Comparison of ENCODE assay signal across 8 mouse cellular contexts in the genomic region with DNA sequence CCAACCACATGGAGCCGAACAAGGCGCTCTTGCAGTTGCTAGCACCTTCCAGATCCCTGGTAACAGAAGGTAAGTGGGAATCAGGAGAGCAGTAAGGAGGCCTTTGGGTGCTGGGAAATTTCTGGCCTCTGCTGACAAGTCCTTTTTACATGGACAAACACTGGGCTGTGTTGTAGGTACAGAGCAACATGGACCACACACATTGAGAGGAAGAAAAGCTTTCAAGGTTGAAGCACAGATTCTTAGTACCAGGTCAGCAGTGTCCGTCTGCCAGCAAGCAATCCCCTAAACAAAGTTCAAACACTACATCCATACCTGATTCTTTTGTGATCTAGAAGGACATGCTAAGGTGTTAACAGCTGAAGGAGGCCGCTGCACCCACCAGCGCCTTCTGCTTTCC. TPM values are rescaled to one million over a fixed set of nuclear protein-coding genes. Genes with fewer than 3 reads are reported as not detected.
DNase-seq lines count a peak whose midpoint lies in the region; ATAC-seq lines count a peak whose summit lies in the region.

No protein-coding gene starts in this region.

- H3K27me3 ChIP-seq in hindbrain, embryonic 10.5 days (ENCODE audit: insufficient read depth, poor library complexity, severe bottlenecking) = 0 out of 2 replicates have a peak, but pooled peaks cover 5% of the 10 kb centered on the region
- peaks cover 35% of the 10 kb centered on the region for H3K27me3 ChIP-seq in liver, embryonic 12.5 days (replicated peaks)

- peak overlapping the region; percentile 83 for H3K4me3 ChIP-seq in hindbrain, embryonic 10.5 days
- H3K4me3 ChIP-seq in liver, embryonic 12.5 days = peak overlapping the region; percentile 59

- H3K9me3 ChIP-seq in hindbrain, embryonic 10.5 days = no peaks in the 10 kb centered on the region
- no peaks in the 10 kb centered on the region for H3K9me3 ChIP-seq in liver, embryonic 12.5 days (replicated peaks)

- H3K4me1 ChIP-seq in hindbrain, embryonic 10.5 days (replicated peaks) = peaks cover 21% of the 10 kb centered on the region
- H3K4me1 ChIP-seq in liver, embryonic 12.5 days = no peaks in the 10 kb centered on the region; the same call in 1 of the 2 replicates

- no peaks in the 10 kb centered on the region for H3K36me3 ChIP-seq in hindbrain, embryonic 10.5 days
- H3K36me3 ChIP-seq in liver, embryonic 12.5 days = no peaks in the 10 kb centered on the region

- no peak overlapping the region for H3K9ac ChIP-seq in liver, embryonic 12.5 days

- peak overlapping the region; percentile 95; the same call in 1 of the 2 replicates for H3K27ac ChIP-seq in hindbrain, embryonic 10.5 days
- peak overlapping the region; percentile 81 for H3K27ac ChIP-seq in liver, embryonic 12.5 days

- DNase-seq in retina, postnatal 1 day = peak; percentile 10
- DNase-seq in retina, embryonic 14.5 days (ENCODE audit: low spot score) = no peak
- DNase-seq in hindbrain, embryonic 10.5 days (ENCODE audit: low spot score) = peak; percentile 16
- DNase-seq in adrenal gland, adult 8-10 months = no peak
- DNase-seq in spleen, adult 12 weeks (ENCODE audit: low spot score) = no peak
- no peak for DNase-seq in right cerebral cortex, postnatal 14 days
- DNase-seq in B cell, adult 2 months = no peak

- peak overlapping the region; percentile 71 for H3K4me2 ChIP-seq in liver, embryonic 12.5 days

- ATAC-seq in liver, embryonic 12.5 days = no peak

- 40% methylated on average over 5 of the region's 5 CpGs for WGBS in hindbrain, embryonic 10.5 days
- WGBS in liver, embryonic 12.5 days (ENCODE audit: insufficient replicate concordance) = 59% methylated on average over 5 of the region's 5 CpGs

RNA-seq across cellular contexts. Expression of a gene that starts 1.7 kb away (rescaled TPM):
- polyA plus RNA-seq in hindbrain, embryonic 10.5 days (2016; fragmentation: Nextera tagmentation; extraction: Ambion mirVana) = 69.7 and 82.1 TPM in 2 replicates
- polyA plus RNA-seq in liver, embryonic 12.5 days (2016; fragmentation: Nextera tagmentation; extraction: Ambion mirVana) = 54.5 and 58.8 TPM in 2 replicates
- total RNA-seq in adrenal gland, adult 8-10 months (2022) = 10 to 100 TPM; 40.6 to 71.6 (median 53.7) TPM

Comparison
In these comparisons a context has a peak if more than half of its experiments do, and no peak if none do; other contexts are left out.
1. DNase-seq: peak in retina, postnatal 1 day (single experiment) and hindbrain, embryonic 10.5 days (single experiment); none in retina, embryonic 14.5 days (single experiment), adrenal gland, adult 8-10 months (single experiment), spleen, adult 12 weeks (single experiment), right cerebral cortex, postnatal 14 days (single experiment) and B cell, adult 2 months (0 of 2).